Mouse (Mus musculus): ENCODE measurements at regions not wholly inside any gene's neighbourhood (a gene's known extent, or its start where the extent isn't known, plus 50 kb on each side); places are given as distances from the start of the nearest gene placed in this dataset.
"Not testable (repeated sequence)": the region's sequence is repeated elsewhere in the genome, so short reads cannot be mapped to it uniquely, and the experiment has no call there.

- 83% methylated on average over 8 of the region's 8 CpGs for WGBS
- DNase-seq (ENCODE audit: low spot score) = no peak
- Histone ChIP-seq H3K36me3 (ENCODE audit: control insufficient read depth, insufficient read depth, low read length) (no peaks in the 10 kb centered on the region), H3K4me1 (ENCODE audit: control insufficient read depth, insufficient read depth, low read length) (peaks cover 7% of the 10 kb centered on the region; the same call in 1 of the 2 replicates), H3K9me3 (ENCODE audit: control insufficient read depth, low read length) (peaks cover 6% of the 10 kb centered on the region; the same call in 1 of the 2 replicates), H3K4me2 (ENCODE audit: low read depth, low read length) (no peak overlapping the region), H3K9ac (ENCODE audit: low read depth, low read length) (no peak overlapping the region), H3K27me3 (replicated peaks; ENCODE audit: control insufficient read depth, insufficient read depth, low read length) (no peaks in the 10 kb centered on the region), H3K4me3 (ENCODE audit: low read depth, low read length) (no peak overlapping the region), H3K27ac (replicated peaks; ENCODE audit: low read depth, low read length) (no peak overlapping the region)
- no peak for ATAC-seq (ENCODE audit: low read depth)
Measured at GRCm38 (mm10) chr13:98438206-98438605, 53.6 kb downstream of the Gm10320 start.

- Histone ChIP-seq H3K27me3 (replicated peaks; ENCODE audit: control insufficient read depth, insufficient read depth, low read length) (peaks cover under 1% of the 10 kb centered on the region; the same call in 1 of the 2 replicates), H3K27ac (replicated peaks; ENCODE audit: low read depth, low read length) (no peak overlapping the region), H3K4me3 (ENCODE audit: low read depth, low read length) (no peak overlapping the region), H3K4me1 (ENCODE audit: control insufficient read depth, insufficient read depth, low read length) (peaks cover 7% of the 10 kb centered on the region; the same call in 1 of the 2 replicates), H3K9me3 (ENCODE audit: control insufficient read depth, low read length) (0 out of 2 replicates have a peak, but pooled peaks cover 2% of the 10 kb centered on the region), H3K4me2 (ENCODE audit: low read depth, low read length) (no peak overlapping the region), H3K36me3 (ENCODE audit: control insufficient read depth, insufficient read depth, low read length) (no peaks in the 10 kb centered on the region), H3K9ac (ENCODE audit: low read depth, low read length) (no peak overlapping the region)
- WGBS = 40% methylated on average over 8 of the region's 8 CpGs
- DNase-seq (ENCODE audit: low spot score) (peak; percentile 68), ATAC-seq (ENCODE audit: low read depth) (0 out of 2 replicates have a peak, but pooled peaks have one; percentile 26)
Measured at GRCm38 (mm10) chr13:98436961-98437360, 54.8 kb downstream of the Gm10320 start.

- DNase-seq (ENCODE audit: low spot score) = no peak
- Histone ChIP-seq H3K27ac (replicated peaks; ENCODE audit: low read depth, low read length) (no peak overlapping the region), H3K27me3 (replicated peaks; ENCODE audit: control insufficient read depth, insufficient read depth, low read length) (peaks cover 13% of the 10 kb centered on the region; the same call in 1 of the 2 replicates), H3K4me3 (ENCODE audit: low read depth, low read length) (no peak overlapping the region), H3K36me3 (ENCODE audit: control insufficient read depth, insufficient read depth, low read length) (no peaks in the 10 kb centered on the region), H3K4me1 (ENCODE audit: control insufficient read depth, insufficient read depth, low read length) (peaks cover 17% of the 10 kb centered on the region), H3K9ac (ENCODE audit: low read depth, low read length) (no peak overlapping the region), H3K4me2 (ENCODE audit: low read depth, low read length) (no peak overlapping the region), H3K9me3 (ENCODE audit: control insufficient read depth, low read length) (0 out of 2 replicates have a peak, but pooled peaks cover 2% of the 10 kb centered on the region)
- WGBS = 92% methylated on average over 8 of the region's 8 CpGs
- no peak for ATAC-seq (ENCODE audit: low read depth)
Measured at GRCm38 (mm10) chr13:98435245-98435975, 56.4 kb downstream of the Gm10320 start.

- Histone ChIP-seq H3K4me2 (ENCODE audit: low read depth, low read length) (no peak overlapping the region), H3K27me3 (replicated peaks; ENCODE audit: control insufficient read depth, insufficient read depth, low read length) (peaks cover 37% of the 10 kb centered on the region), H3K4me1 (ENCODE audit: control insufficient read depth, insufficient read depth, low read length) (peaks cover 13% of the 10 kb centered on the region; the same call in 1 of the 2 replicates), H3K9ac (ENCODE audit: low read depth, low read length) (no peak overlapping the region), H3K27ac (replicated peaks; ENCODE audit: low read depth, low read length) (no peak overlapping the region), H3K36me3 (ENCODE audit: control insufficient read depth, insufficient read depth, low read length) (no peaks in the 10 kb centered on the region), H3K9me3 (ENCODE audit: control insufficient read depth, low read length) (no peaks in the 10 kb centered on the region), H3K4me3 (ENCODE audit: low read depth, low read length) (no peak overlapping the region)
- DNase-seq (ENCODE audit: low spot score) = no peak
- no peak for ATAC-seq (ENCODE audit: low read depth)
- WGBS = 39% methylated on average over 21 of the region's 21 CpGs
Measured at GRCm38 (mm10) chr13:98429851-98430250, 62.0 kb downstream of the Gm10320 start.

- DNase-seq (ENCODE audit: low spot score) = peak; percentile 45
- Histone ChIP-seq H3K4me2 (ENCODE audit: low read depth, low read length) (peak overlapping the region; percentile 39), H3K27me3 (replicated peaks; ENCODE audit: control insufficient read depth, insufficient read depth, low read length) (peaks cover 37% of the 10 kb centered on the region)
- ATAC-seq (ENCODE audit: low read depth); H3K9me3 ChIP-seq (ENCODE audit: control insufficient read depth, low read length); H3K4me1 ChIP-seq (ENCODE audit: control insufficient read depth, insufficient read depth, low read length); H3K36me3 ChIP-seq (ENCODE audit: control insufficient read depth, insufficient read depth, low read length); H3K4me3 ChIP-seq (ENCODE audit: low read depth, low read length); H3K27ac ChIP-seq (replicated peaks; ENCODE audit: low read depth, low read length); H3K9ac ChIP-seq (ENCODE audit: low read depth, low read length): not testable (repeated sequence)
- 4% methylated on average over 16 of the region's 16 CpGs for WGBS
Measured at GRCm38 (mm10) chr13:98427660-98428059, 64.1 kb downstream of the Gm10320 start.

- Histone ChIP-seq H3K9ac (ENCODE audit: low read depth, low read length) (no peak overlapping the region), H3K4me2 (ENCODE audit: low read depth, low read length) (no peak overlapping the region), H3K27me3 (replicated peaks; ENCODE audit: control insufficient read depth, insufficient read depth, low read length) (peaks cover 20% of the 10 kb centered on the region), H3K4me1 (ENCODE audit: control insufficient read depth, insufficient read depth, low read length) (no peaks in the 10 kb centered on the region; the same call in 1 of the 2 replicates), H3K36me3 (ENCODE audit: control insufficient read depth, insufficient read depth, low read length) (no peaks in the 10 kb centered on the region), H3K27ac (replicated peaks; ENCODE audit: low read depth, low read length) (no peak overlapping the region), H3K4me3 (ENCODE audit: low read depth, low read length) (no peak overlapping the region), H3K9me3 (ENCODE audit: control insufficient read depth, low read length) (no peaks in the 10 kb centered on the region)
- WGBS = 83% methylated on average over 7 of the region's 7 CpGs
- DNase-seq (ENCODE audit: low spot score) = no peak
- no peak for ATAC-seq (ENCODE audit: low read depth)
Measured at GRCm38 (mm10) chr13:98425026-98425425, 66.8 kb downstream of the Gm10320 start.

- H3K36me3 ChIP-seq (ENCODE audit: control insufficient read depth, insufficient read depth, low read length) = no peaks in the 10 kb centered on the region
- 72% methylated on average over 12 of the region's 12 CpGs for WGBS
- peaks cover 11% of the 10 kb centered on the region for H3K27me3 ChIP-seq (replicated peaks; ENCODE audit: control insufficient read depth, insufficient read depth, low read length)
- no peak overlapping the region for H3K4me3 ChIP-seq (ENCODE audit: low read depth, low read length)
- H3K4me1 ChIP-seq (ENCODE audit: control insufficient read depth, insufficient read depth, low read length) = no peaks in the 10 kb centered on the region; the same call in 1 of the 2 replicates
- H3K9me3 ChIP-seq (ENCODE audit: control insufficient read depth, low read length) = no peaks in the 10 kb centered on the region
- no peak overlapping the region for H3K4me2 ChIP-seq (ENCODE audit: low read depth, low read length)
- ATAC-seq (ENCODE audit: low read depth) (no peak), DNase-seq (ENCODE audit: low spot score) (no peak)
- H3K9ac ChIP-seq (ENCODE audit: low read depth, low read length) = no peak overlapping the region
- no peak overlapping the region for H3K27ac ChIP-seq (replicated peaks; ENCODE audit: low read depth, low read length)
Measured at GRCm38 (mm10) chr13:98424000-98424399, 67.8 kb downstream of the Gm10320 start.

GRCm38 (mm10) chr13:98420419-98421043, 66.5 kb downstream of the Foxd1 start:
- Histone ChIP-seq H3K27me3 (replicated peaks; ENCODE audit: control insufficient read depth, insufficient read depth, low read length) (no peaks in the 10 kb centered on the region), H3K4me3 (ENCODE audit: low read depth, low read length) (no peak overlapping the region), H3K36me3 (ENCODE audit: control insufficient read depth, insufficient read depth, low read length) (no peaks in the 10 kb centered on the region), H3K4me2 (ENCODE audit: low read depth, low read length) (no peak overlapping the region), H3K27ac (replicated peaks; ENCODE audit: low read depth, low read length) (no peak overlapping the region), H3K9ac (ENCODE audit: low read depth, low read length) (no peak overlapping the region), H3K4me1 (ENCODE audit: control insufficient read depth, insufficient read depth, low read length) (no peaks in the 10 kb centered on the region), H3K9me3 (ENCODE audit: control insufficient read depth, low read length) (no peaks in the 10 kb centered on the region)
- DNase-seq (ENCODE audit: low spot score) = no peak
- WGBS = 68% methylated on average over 15 of the region's 15 CpGs
- ATAC-seq (ENCODE audit: low read depth) = no peak
